Mouse (Mus musculus): Measurements from ENCODE around the gene Nop58.

GRCm38 (mm10) chr1:59701766-59702165, 17.0 kb downstream of the Nop58 start:
- TF ChIP-seq GATA1 (IDR thresholded peaks at IDR 0.05; ENCODE audit: borderline replicate concordance, low read length) (no peak), FLI1 (IDR thresholded peaks at IDR 0.05; ENCODE audit: low read length) (no peak)

Data from megakaryocyte, embryonic 14.5 days (primary cell).